Mouse (Mus musculus) naive thymus-derived CD4-positive, alpha-beta T cell, adult 2 months (primary cell): ENCODE measurements around the gene Selenoh.

ENCODE experiments used
- DNase-seq: peaks from one replicate; pipeline ENCODE4 v3.0.0-alpha.2; 2011; ENCODE audit warnings: low read depth

The Selenoh gene

DNA sequence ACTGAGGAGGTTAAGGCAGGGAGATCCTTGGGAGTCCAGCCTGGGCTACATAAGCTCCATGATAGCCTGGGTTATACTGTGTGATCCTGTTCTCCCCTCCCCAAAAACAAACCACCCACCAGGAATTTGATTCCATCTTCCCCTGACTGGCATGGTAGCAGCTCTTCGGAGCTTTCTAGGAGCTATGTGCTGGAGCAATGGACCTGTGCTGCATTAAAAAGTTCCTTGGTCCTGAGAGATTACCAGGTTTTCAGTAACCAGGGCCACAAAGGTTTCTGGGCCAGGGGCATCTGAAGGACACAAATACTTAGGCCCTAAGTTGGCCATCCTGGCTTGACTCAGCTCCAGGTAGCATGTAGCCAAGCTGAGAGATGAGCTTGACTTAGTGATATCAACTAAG, 38.6 kb downstream of the Selenoh start:
- DNase-seq: no peak

DNA sequence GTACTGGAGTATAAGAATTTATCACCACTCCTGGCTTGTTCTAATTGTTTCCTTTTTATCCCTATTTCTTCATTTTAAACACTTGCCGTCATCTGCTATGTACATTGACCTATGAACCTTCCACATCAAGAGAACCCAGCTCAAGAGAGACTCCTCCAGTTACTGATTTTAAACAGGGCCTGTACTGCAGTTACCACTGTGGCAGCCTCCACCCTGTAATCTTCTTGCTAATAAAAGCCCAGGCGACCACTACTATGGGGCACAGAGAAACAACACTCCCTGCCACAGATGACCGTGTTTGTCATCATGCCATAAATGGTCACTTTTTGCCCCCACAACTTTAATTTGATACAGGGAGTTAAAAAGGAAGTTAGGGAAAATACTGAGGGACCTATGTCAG, 43.5 kb downstream of the Selenoh start:
- DNase-seq: no peak

DNA sequence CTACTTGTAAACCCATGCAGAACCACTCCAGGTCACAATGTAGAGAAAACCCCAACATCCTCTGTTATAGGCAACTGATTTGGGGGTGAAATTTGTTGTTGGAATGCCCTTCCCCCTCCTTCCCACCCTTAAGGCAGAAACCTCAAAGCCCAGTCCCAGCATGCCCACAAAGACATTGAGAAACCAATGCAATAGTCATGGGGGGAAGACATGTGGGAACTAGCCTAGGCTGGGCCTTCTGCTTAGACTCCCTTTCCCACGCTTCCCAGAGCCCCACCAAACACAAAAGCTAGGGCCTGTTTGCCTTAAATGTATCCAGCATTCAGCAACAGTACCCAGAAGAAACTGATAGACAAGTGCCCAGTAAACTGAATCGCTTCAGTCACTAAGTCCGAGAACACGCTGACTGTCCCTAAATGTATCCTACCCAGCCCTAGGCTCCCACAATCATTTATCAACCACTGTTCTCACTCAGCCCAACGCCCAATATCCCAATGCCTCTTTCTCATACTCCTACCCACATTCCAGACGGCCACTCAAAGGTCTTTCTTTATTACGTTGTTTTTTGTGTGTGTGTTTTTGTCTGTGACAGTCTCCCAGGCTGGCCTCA, 44.1 kb downstream of the Selenoh start:
- no peak for DNase-seq

DNA sequence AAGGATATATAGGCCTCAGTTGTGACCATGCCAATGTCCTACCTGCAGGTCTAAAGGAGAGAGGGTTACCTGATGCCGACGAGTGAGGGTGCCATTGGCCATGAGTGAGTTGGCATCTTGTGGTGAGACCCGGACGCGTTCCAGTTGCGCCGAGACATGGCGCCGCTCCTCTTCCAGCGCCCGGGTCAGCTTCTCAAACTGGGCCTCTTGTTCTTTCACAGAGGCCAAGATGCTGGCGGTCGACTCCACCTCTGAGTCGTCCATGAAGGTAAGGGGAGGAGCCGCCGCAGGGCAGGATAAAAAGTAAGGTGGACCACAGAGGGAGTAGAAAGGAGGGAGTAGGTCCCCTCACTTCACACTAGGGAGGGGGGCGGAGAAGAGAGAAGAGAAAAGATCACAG, 46.4 kb downstream of the Selenoh start:
- no peak for DNase-seq

DNA sequence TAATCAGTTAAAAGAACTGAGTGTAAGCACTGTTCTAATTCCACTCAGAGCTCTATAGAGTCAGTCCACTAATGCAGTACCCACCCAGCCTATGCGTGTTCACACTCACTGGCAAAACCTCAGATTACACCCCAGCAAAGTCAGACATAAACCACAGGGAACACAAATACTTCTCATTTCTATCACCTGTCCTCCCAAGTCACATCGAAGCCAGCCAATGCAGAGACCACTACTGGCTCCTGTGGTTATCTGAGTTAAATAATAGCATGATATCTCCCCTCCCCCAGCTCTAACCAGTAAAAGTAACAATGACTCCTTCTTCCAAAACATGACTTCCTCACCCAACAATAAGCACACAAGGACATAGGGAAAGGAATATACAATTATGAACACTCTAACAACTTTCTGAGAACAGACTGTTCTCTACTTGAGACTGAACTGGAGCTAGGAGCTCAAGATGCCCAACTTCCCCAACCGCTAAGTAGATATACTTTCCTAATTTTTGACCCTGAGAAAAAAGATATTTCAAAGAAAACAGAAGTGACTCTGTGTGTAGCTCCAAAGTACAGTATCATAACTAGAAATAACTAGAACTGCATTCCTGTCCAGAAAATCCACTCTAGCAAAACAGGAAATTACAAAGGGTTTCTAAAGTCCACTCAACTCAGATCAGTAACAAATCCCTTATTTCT, 47.0 kb downstream of the Selenoh start:
- DNase-seq: no peak

DNA sequence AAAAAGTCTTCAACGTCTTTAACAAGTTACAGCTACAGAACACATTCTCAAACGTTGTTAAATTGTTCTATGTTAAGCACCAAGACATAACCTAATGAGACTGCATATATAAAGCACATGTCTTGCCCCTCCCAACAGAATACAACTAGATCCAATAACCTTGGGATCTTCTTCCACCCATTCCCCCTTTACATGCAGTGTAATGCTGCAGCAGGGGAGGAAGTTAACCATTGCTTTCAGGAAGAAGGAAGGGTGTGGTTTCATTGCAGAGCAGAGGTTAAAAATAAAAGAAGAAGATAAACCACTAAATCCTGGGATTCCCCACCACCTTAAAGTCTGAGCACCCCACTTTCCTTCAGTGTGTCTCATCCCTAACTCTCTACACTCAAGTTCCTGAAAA, 47.9 kb downstream of the Selenoh start:
- DNase-seq: no peak

DNA sequence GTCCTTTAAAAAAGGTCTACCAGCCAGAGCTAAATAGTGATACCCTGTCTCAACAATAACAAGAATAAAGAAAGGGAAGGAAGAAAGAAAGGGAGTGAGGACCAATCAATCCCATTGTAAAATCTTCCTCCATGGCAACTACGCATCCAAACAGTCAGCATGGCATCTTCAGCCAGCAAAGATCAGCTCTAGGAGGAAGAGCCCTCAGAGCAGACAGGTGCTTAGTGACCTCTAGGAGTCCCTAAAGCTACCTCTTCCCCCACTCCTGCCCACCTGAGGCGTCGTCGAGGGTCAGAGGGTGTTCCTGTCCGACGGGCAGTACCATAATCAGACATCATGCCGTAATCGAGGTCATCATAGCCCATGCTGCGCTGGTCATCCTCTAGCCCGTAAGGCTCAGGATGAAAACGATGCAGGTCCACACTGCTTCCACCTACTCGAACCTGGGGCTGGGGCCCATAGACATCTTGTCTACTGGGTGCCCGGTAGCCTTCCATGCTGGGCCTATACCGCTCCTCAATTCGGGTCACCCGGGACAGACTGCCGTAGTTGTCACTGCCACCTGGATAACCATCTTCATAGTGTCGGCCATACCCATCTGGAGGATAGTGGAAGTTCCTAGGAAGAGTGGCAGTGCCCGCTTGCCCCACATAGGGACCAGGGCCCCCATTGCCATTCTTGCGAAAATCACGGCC, 50.8 kb downstream of the Selenoh start:
- DNase-seq: no peak
